Mouse (Mus musculus) liver, adult 2 months (tissue): ENCODE data around the gene 2310009B15Rik. TPM values are rescaled to one million over a fixed set of nuclear protein-coding genes. Genes with fewer than 3 reads are reported as not detected.

Experiments
- DNase-seq: peaks from one replicate; pipeline ENCODE4 v3.0.0-alpha.2; 2011; ENCODE audit warnings: low read depth, low spot score; ENCODE audit errors: extremely low read depth
- H3K27ac ChIP-seq: fragments of 200-500 bp; replicated peaks from 2 replicates; pipeline ENCODE4 v1.5.1; 2012; ENCODE audit warnings: low read depth, mild to moderate bottlenecking, control low read depth, inconsistent platforms, low read length; ENCODE audit not compliant: insufficient read depth
- H3K27me3 ChIP-seq: fragments of 200-500 bp; 2 replicates; pipeline ENCODE4 v1.6.1; 2012; ENCODE audit warnings: mild to moderate bottlenecking, moderate library complexity, low read length, inconsistent platforms; ENCODE audit not compliant: control insufficient read depth, insufficient read depth
- H3K36me3 ChIP-seq: fragments of 200-500 bp; 2 replicates; pipeline ENCODE4 v1.6.1; 2012; ENCODE audit warnings: low read length, inconsistent platforms; ENCODE audit not compliant: control insufficient read depth, insufficient read depth
- H3K4me1 ChIP-seq: fragments of 200-500 bp; 2 replicates; pipeline ENCODE4 v1.6.1; 2011; ENCODE audit warnings: low read length; ENCODE audit not compliant: control insufficient read depth, insufficient read depth
- H3K4me3 ChIP-seq: fragments of 200-500 bp; 2 replicates; pipeline ENCODE4 v1.5.1; 2011; ENCODE audit warnings: low read depth, mild to moderate bottlenecking, control low read depth, low read length, moderate library complexity; ENCODE audit not compliant: insufficient read depth
- H3K79me2 ChIP-seq: fragments of 200-500 bp; 2 replicates; pipeline ENCODE4 v1.6.1; 2012; ENCODE audit warnings: inconsistent platforms, mild to moderate bottlenecking, low read length, moderate library complexity; ENCODE audit not compliant: control insufficient read depth, insufficient read depth
- H3K9ac ChIP-seq: fragments of 200-500 bp; 2 replicates; pipeline ENCODE4 v1.6.1; 2012; ENCODE audit warnings: low read depth, mild to moderate bottlenecking, control low read depth, inconsistent platforms, low read length
- CTCF ChIP-seq: fragments of 200-500 bp; IDR thresholded peaks from 2 replicates; pipeline ENCODE4 v1.5.1; 2011; ENCODE audit warnings: low read depth, low read length, control low read depth
- POLR2A ChIP-seq: fragments of 200-500 bp; IDR thresholded peaks from 2 replicates; pipeline ENCODE4 v1.6.1; 2011; ENCODE audit warnings: low read length, control low read depth; ENCODE audit not compliant: insufficient read depth; ENCODE audit errors: extremely low read depth
- WGBS: fragments of 180-500 bp; shearing (Covaris S2); methylation state at CpG from one replicate; pipeline ENCODE4 v1.1.7; 2018; 5-methylcytosine and 5-hydroxymethylcytosine counted together
- polyA plus RNA-seq: library from polyadenylated mRNA; depleted of rRNA; stranded (reverse); fragments of >200 nt; gene quantifications from 2 replicates; pipeline ENCODE4 v1.2.3, GENCODE M21; 2012
- total RNA-seq: library from RNA; depleted of rRNA; stranded (reverse); fragments of >200 nt; gene quantifications from 2 replicates; pipeline ENCODE4 v1.2.3, GENCODE M21; 2014

The 2310009B15Rik gene
- total and polyA plus RNA-seq, 2 experiments = 11.8 to 14.8 TPM

GRCm38 (mm10) chr1:138845481-138845880 lies 11.2 kb downstream of the 2310009B15Rik start:
- Histone ChIP-seq H3K36me3 (no peaks in the 10 kb centered on the region), H3K27ac (no peak overlapping the region), H3K79me2 (no peaks in the 10 kb centered on the region), H3K4me3 (no peak overlapping the region), H3K27me3 (peaks cover 52% of the 10 kb centered on the region), H3K4me1 (peaks cover 9% of the 10 kb centered on the region), H3K9ac (no peak overlapping the region)
- WGBS = 32% methylated on average over 3 of the region's 3 CpGs
- no peak for DNase-seq
- TF ChIP-seq CTCF (no peak), POLR2A (no peak)

DNA sequence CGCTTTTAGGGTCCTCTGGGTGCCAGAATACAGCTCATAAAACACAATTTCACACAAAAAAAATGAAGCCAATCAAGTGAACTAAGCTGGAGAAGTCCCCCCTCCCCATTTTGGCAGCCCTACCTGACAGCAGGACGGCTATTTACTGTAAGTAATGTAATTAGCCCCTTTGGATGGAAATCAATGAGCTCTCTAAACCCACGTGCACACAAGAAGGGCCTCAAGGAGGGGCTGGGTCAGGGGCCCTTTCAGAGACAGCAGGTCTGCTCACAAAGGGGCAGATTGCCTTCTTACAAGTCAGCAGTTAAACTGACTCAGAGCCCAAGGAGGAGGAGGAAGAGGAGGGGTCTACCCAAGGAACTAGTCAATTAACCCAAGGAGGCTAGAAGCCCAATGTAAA lies 12.5 kb downstream of the 2310009B15Rik start:
- no peaks in the 10 kb centered on the region for H3K36me3 ChIP-seq
- no peak for TF ChIP-seq POLR2A
- TF ChIP-seq CTCF = no peak
- no peak overlapping the region for H3K4me3 ChIP-seq
- no peak for DNase-seq
- WGBS = 24% methylated on average over 3 of the region's 3 CpGs
- no peak overlapping the region for H3K9ac ChIP-seq
- no peak overlapping the region for H3K27ac ChIP-seq
- H3K27me3 ChIP-seq = peaks cover 63% of the 10 kb centered on the region
- peaks cover 9% of the 10 kb centered on the region for H3K4me1 ChIP-seq
- no peaks in the 10 kb centered on the region for H3K79me2 ChIP-seq

- Histone ChIP-seq H3K9ac (no peak overlapping the region), H3K4me3 (peak overlapping the region; percentile 3; the same call in 1 of the 2 replicates), H3K27ac (no peak overlapping the region), H3K79me2 (no peaks in the 10 kb centered on the region), H3K27me3 (peaks cover 62% of the 10 kb centered on the region), H3K36me3 (no peaks in the 10 kb centered on the region), H3K4me1 (peaks cover 9% of the 10 kb centered on the region)
- TF ChIP-seq CTCF (no peak), POLR2A (no peak)
- no peak for DNase-seq
- WGBS = 3% methylated on average over 35 of the region's 35 CpGs
Observed at GRCm38 (mm10) chr1:138843361-138844091, 13.1 kb downstream of the 2310009B15Rik start.

DNA sequence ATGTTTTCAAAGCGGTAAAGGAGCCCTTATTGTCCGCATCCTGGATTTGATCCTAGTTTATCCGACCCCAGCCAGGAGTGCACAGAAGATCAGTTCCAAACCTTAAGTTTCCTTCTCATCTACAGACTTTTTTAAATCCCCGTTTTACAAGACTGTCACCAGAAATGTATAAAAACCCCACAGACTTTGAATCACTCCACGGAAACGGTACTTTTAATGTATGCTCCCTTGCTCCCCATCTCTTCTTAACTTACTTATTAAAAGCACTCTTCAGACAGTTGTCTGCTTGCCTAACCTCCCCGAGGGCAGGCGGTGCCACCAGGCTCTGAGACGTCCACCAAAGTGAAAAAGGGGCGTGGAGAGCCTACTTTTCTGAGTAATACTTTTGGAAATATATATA lies 13.9 kb downstream of the 2310009B15Rik start:
- H3K79me2 ChIP-seq = no peaks in the 10 kb centered on the region
- 6% methylated on average over 10 of the region's 10 CpGs for WGBS
- no peak overlapping the region for H3K9ac ChIP-seq
- no peak overlapping the region for H3K27ac ChIP-seq
- TF ChIP-seq POLR2A (no peak), CTCF (no peak)
- H3K4me3 ChIP-seq = no peak overlapping the region
- H3K36me3 ChIP-seq = no peaks in the 10 kb centered on the region
- no peak for DNase-seq
- H3K4me1 ChIP-seq = peaks cover 7% of the 10 kb centered on the region
- H3K27me3 ChIP-seq = peaks cover 62% of the 10 kb centered on the region

DNA sequence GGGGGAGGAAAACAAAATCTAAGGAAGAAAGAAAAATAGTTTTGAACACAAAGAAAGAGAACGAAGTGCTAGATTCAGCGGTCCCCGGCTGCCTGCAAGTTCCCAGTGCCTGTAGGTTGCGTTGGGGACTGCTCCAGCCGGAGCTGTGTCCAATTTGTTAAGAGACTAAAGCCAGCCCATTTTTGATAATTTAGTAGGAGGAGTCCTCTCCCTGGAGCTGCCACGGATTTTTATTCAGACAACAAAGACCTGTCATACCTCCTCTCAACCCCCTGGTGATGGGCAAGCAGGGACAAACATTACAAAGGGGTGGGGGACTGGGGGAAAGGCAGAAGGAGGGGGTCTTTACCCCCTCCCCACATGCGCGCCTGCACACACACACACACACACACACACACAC lies 14.3 kb downstream of the 2310009B15Rik start:
- no peak overlapping the region for H3K4me3 ChIP-seq
- peaks cover 63% of the 10 kb centered on the region for H3K27me3 ChIP-seq
- DNase-seq = peak; percentile 23

GRCm38 (mm10) chr1:138841306-138842095 lies 15.2 kb downstream of the 2310009B15Rik start:
- Histone ChIP-seq H3K27me3 (peaks cover 64% of the 10 kb centered on the region), H3K4me3 (no peak overlapping the region), H3K27ac (no peak overlapping the region), H3K4me1 (peaks cover 5% of the 10 kb centered on the region), H3K9ac (no peak overlapping the region), H3K36me3 (no peaks in the 10 kb centered on the region), H3K79me2 (no peaks in the 10 kb centered on the region)
- no peak for DNase-seq
- TF ChIP-seq CTCF (no peak), POLR2A (no peak)
- WGBS = 2% methylated on average over 54 of the region's 54 CpGs

More for the DNA sequence above, 14.3 kb downstream of the 2310009B15Rik start:
- H3K4me1 ChIP-seq = peaks cover 6% of the 10 kb centered on the region
- no peaks in the 10 kb centered on the region for H3K79me2 ChIP-seq
- no peak overlapping the region for H3K27ac ChIP-seq
- WGBS = 5% methylated on average over 8 of the region's 8 CpGs
- H3K36me3 ChIP-seq = no peaks in the 10 kb centered on the region
- TF ChIP-seq POLR2A = no peak
- no peak for TF ChIP-seq CTCF
- no peak overlapping the region for H3K9ac ChIP-seq
